ENCODE assay signal across 18 mouse cellular contexts in the genomic region with DNA sequence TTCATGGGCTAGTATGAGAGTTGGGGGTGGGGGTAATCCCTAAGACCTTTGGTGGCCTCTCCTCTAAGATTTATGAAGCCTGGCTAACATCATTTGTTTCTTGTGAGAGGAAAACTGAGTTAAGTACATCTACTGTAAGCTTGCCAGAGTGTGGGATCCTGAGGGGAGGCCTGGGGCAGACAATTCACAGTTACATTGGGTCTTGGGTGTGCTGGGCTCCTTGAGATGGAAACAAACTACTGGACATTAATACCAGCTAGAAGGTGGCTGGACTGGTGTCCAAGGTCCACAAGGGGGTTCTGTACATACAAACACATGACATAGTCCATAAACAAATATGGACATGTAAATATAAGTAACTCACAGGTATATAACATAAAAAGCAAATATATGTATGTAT. TPM values are rescaled to one million over a fixed set of nuclear protein-coding genes. Genes with fewer than 3 reads are reported as not detected.
DNase-seq lines count a peak whose midpoint lies in the region; ATAC-seq and TF ChIP-seq lines count a peak whose summit lies in the region.
"Had no signal": no experiment of that assay in that cellular context is flagged by ENCODE, and none has a peak within 500 bp of the region (broad histone marks: within the 10 kb centered on the region; RNA-seq: fewer than 3 reads in every experiment).

No protein-coding gene starts in this region.

- H3K36me3 ChIP-seq in forebrain, postnatal 0 days (ENCODE audit: insufficient read depth), result no peaks in the 10 kb centered on the region
- no peaks in the 10 kb centered on the region for H3K36me3 ChIP-seq in forebrain, embryonic 15.5 days
- no peaks in the 10 kb centered on the region for H3K36me3 ChIP-seq in hindbrain, embryonic 10.5 days
- H3K36me3 ChIP-seq in hindbrain, embryonic 12.5 days, result no peaks in the 10 kb centered on the region
- H3K36me3 ChIP-seq in lung, embryonic 14.5 days (ENCODE audit: insufficient read depth), result no peaks in the 10 kb centered on the region
- H3K36me3 ChIP-seq: G1E; neural tube, embryonic 13.5 days had no signal

- H3K9me3 ChIP-seq in forebrain, postnatal 0 days (ENCODE audit: low read length), result no peaks in the 10 kb centered on the region
- H3K9me3 ChIP-seq in forebrain, embryonic 15.5 days, result no peaks in the 10 kb centered on the region
- no peaks in the 10 kb centered on the region for H3K9me3 ChIP-seq in hindbrain, embryonic 10.5 days
- no peaks in the 10 kb centered on the region for H3K9me3 ChIP-seq in hindbrain, embryonic 12.5 days (replicated peaks)
- H3K9me3 ChIP-seq in lung, embryonic 14.5 days (ENCODE audit: low read depth, low read length), result no peaks in the 10 kb centered on the region
- H3K9me3 ChIP-seq: G1E; neural tube, embryonic 13.5 days had no signal

- peaks cover 13% of the 10 kb centered on the region; the same call in 1 of the 2 replicates for H3K4me1 ChIP-seq in forebrain, postnatal 0 days (ENCODE audit: insufficient read depth)
- H3K4me1 ChIP-seq in forebrain, embryonic 15.5 days, result peaks cover 26% of the 10 kb centered on the region
- peaks cover 42% of the 10 kb centered on the region for H3K4me1 ChIP-seq in hindbrain, embryonic 10.5 days (replicated peaks)
- peaks cover 20% of the 10 kb centered on the region for H3K4me1 ChIP-seq in hindbrain, embryonic 12.5 days
- H3K4me1 ChIP-seq in lung, embryonic 14.5 days (ENCODE audit: insufficient read depth), result peaks cover 15% of the 10 kb centered on the region
- H3K4me1 ChIP-seq in olfactory bulb, adult 2 months (ENCODE audit: control insufficient read depth, insufficient read depth, low read length), result peaks cover 20% of the 10 kb centered on the region

- H3K27me3 ChIP-seq in forebrain, postnatal 0 days (ENCODE audit: insufficient read depth, low read length), result no peaks in the 10 kb centered on the region
- H3K27me3 ChIP-seq in forebrain, embryonic 15.5 days, result no peaks in the 10 kb centered on the region
- H3K27me3 ChIP-seq in hindbrain, embryonic 10.5 days (ENCODE audit: insufficient read depth, poor library complexity, severe bottlenecking), result peaks cover 3% of the 10 kb centered on the region; the same call in 1 of the 2 replicates
- no peaks in the 10 kb centered on the region for H3K27me3 ChIP-seq in hindbrain, embryonic 12.5 days
- no peaks in the 10 kb centered on the region for H3K27me3 ChIP-seq in lung, embryonic 14.5 days (ENCODE audit: insufficient read depth, low read length)
- H3K27me3 ChIP-seq: neural tube, embryonic 13.5 days had no signal

- no peak for DNase-seq in forebrain, postnatal 0 days
- no peak for DNase-seq in hindbrain, embryonic 10.5 days (ENCODE audit: low spot score)
- DNase-seq in lung, embryonic 14.5 days, result no peak
- DNase-seq in lung, postnatal 25 days (ENCODE audit: low spot score), result no peak
- DNase-seq in right cerebral cortex, postnatal 4 days, result no peak
- DNase-seq: B cell, adult 2 months; midbrain, embryonic 14.5 days; thymus, postnatal 14 days had no signal

- ATAC-seq in forebrain, postnatal 0 days, result no peak
- no peak for ATAC-seq in forebrain, embryonic 15.5 days (replicated peaks)
- no peak for ATAC-seq in hindbrain, embryonic 12.5 days (ENCODE audit: low FRiP score)
- no peak for ATAC-seq in lung, embryonic 14.5 days (ENCODE audit: insufficient read depth)

- H3K27ac ChIP-seq in forebrain, postnatal 0 days (ENCODE audit: low read depth, low read length), result peak overlapping the region; percentile 77
- H3K27ac ChIP-seq in forebrain, embryonic 15.5 days (replicated peaks), result no peak overlapping the region
- peak overlapping the region; percentile 35; the same call in 1 of the 2 replicates for H3K27ac ChIP-seq in hindbrain, embryonic 10.5 days
- no peak overlapping the region for H3K27ac ChIP-seq in hindbrain, embryonic 12.5 days
- H3K27ac ChIP-seq in lung, embryonic 14.5 days (ENCODE audit: low read depth), result peak overlapping the region; percentile 16; the same call in 1 of the 2 replicates
- peak overlapping the region; percentile 67 for H3K27ac ChIP-seq in olfactory bulb, adult 2 months (ENCODE audit: insufficient read depth, low read depth, low read length)

- no peak overlapping the region for H3K4me3 ChIP-seq in forebrain, postnatal 0 days (ENCODE audit: low read depth, low read length)
- H3K4me3 ChIP-seq in forebrain, embryonic 15.5 days, result no peak overlapping the region
- no peak overlapping the region for H3K4me3 ChIP-seq in hindbrain, embryonic 10.5 days
- no peak overlapping the region for H3K4me3 ChIP-seq in hindbrain, embryonic 12.5 days
- no peak overlapping the region for H3K4me3 ChIP-seq in lung, embryonic 14.5 days (ENCODE audit: low read depth, low read length)
- no peak overlapping the region for H3K4me3 ChIP-seq in olfactory bulb, adult 2 months (ENCODE audit: insufficient read depth, low read depth, low read length)
- H3K4me3 ChIP-seq: neural tube, embryonic 13.5 days had no signal

- TF ChIP-seq POLR2A in olfactory bulb, adult 2 months (IDR thresholded peaks at IDR 0.05; ENCODE audit: insufficient read depth, low read depth, low read length), result no peak

- TF ChIP-seq CTCF in forebrain, postnatal 0 days (IDR thresholded peaks at IDR 0.05; ENCODE audit: low read depth), result no peak
- no peak for TF ChIP-seq CTCF in lung, embryonic 14.5 days (IDR thresholded peaks at IDR 0.05; ENCODE audit: low read depth)
- TF ChIP-seq CTCF in olfactory bulb, adult 2 months (IDR thresholded peaks at IDR 0.05; ENCODE audit: insufficient read depth, low read depth, low read length), result no peak

- H3K4me2 ChIP-seq in forebrain, postnatal 0 days (ENCODE audit: low read depth), result no peak overlapping the region
- H3K4me2 ChIP-seq in forebrain, embryonic 15.5 days (replicated peaks), result no peak overlapping the region
- H3K4me2 ChIP-seq in hindbrain, embryonic 12.5 days (replicated peaks), result no peak overlapping the region
- no peak overlapping the region for H3K4me2 ChIP-seq in lung, embryonic 14.5 days
- H3K4me2 ChIP-seq: neural tube, embryonic 13.5 days had no signal

- no peak overlapping the region for H3K9ac ChIP-seq in forebrain, postnatal 0 days
- H3K9ac ChIP-seq in forebrain, embryonic 15.5 days (replicated peaks), result no peak overlapping the region
- no peak overlapping the region for H3K9ac ChIP-seq in hindbrain, embryonic 12.5 days
- no peak overlapping the region for H3K9ac ChIP-seq in lung, embryonic 14.5 days
- H3K9ac ChIP-seq: neural tube, embryonic 13.5 days had no signal

RNA-seq across cellular contexts. Expression of gene Gm49337, which starts 2.0 kb away (rescaled TPM):
- total RNA-seq in forebrain, postnatal 0 days (2014; rRNA removed), result not detected in 2 replicates
- polyA plus RNA-seq in forebrain, postnatal 0 days (2015; fragmentation: Nextera tagmentation; extraction: Ambion mirVana), result not detected in 2 replicates
- polyA plus RNA-seq in forebrain, embryonic 15.5 days (2015; fragmentation: Nextera tagmentation; extraction: Ambion mirVana), result not detected in 2 replicates
- polyA plus RNA-seq in hindbrain, embryonic 10.5 days (2016; fragmentation: Nextera tagmentation; extraction: Ambion mirVana), result not detected in 2 replicates
- not detected in 2 replicates for polyA plus RNA-seq in hindbrain, embryonic 12.5 days (2016; fragmentation: Nextera tagmentation; extraction: Ambion mirVana)
- polyA plus RNA-seq in lung, embryonic 14.5 days (2014; fragmentation: Nextera tagmentation; extraction: Ambion mirVana), result not detected in 2 replicates
- not detected in 2 replicates for polyA plus RNA-seq in olfactory bulb, adult 2 months (2012; ENCODE audit: insufficient read depth, insufficient read length, low replicate concordance, missing spikeins)
- total RNA-seq: adrenal gland, postnatal 14 days; G1E; layer of hippocampus, postnatal 10 days had no signal
- polyA plus RNA-seq: G1E; midbrain, embryonic 14.5 days; neural tube, embryonic 13.5 days; spleen, adult 2 months had no signal

RNA-seq across cellular contexts. Expression of gene 1700042G07Rik, which starts 2.0 kb away (rescaled TPM):
- total RNA-seq in forebrain, postnatal 0 days (2014; rRNA removed), result not detected in 2 replicates
- polyA plus RNA-seq in forebrain, postnatal 0 days (2015; fragmentation: Nextera tagmentation; extraction: Ambion mirVana), result not detected in 2 replicates
- polyA plus RNA-seq in forebrain, embryonic 15.5 days (2015; fragmentation: Nextera tagmentation; extraction: Ambion mirVana), result not detected in 2 replicates
- not detected in 2 replicates for polyA plus RNA-seq in hindbrain, embryonic 10.5 days (2016; fragmentation: Nextera tagmentation; extraction: Ambion mirVana)
- polyA plus RNA-seq in hindbrain, embryonic 12.5 days (2016; fragmentation: Nextera tagmentation; extraction: Ambion mirVana), result not detected in 2 replicates
- polyA plus RNA-seq in lung, embryonic 14.5 days (2014; fragmentation: Nextera tagmentation; extraction: Ambion mirVana), result not detected in 2 replicates
- polyA plus RNA-seq in olfactory bulb, adult 2 months (2012; ENCODE audit: insufficient read depth, insufficient read length, low replicate concordance, missing spikeins), result not detected in 2 replicates
- total RNA-seq: adrenal gland, postnatal 14 days; G1E; granulocyte monocyte progenitor cell, adult 5-6 weeks; layer of hippocampus, postnatal 10 days; left cerebral cortex, postnatal 4 days had no signal
- polyA plus RNA-seq: G1E; midbrain, embryonic 14.5 days; neural tube, embryonic 13.5 days; spleen, adult 2 months had no signal

RNA-seq across cellular contexts. Expression of gene Tspan1, which starts 7.7 kb away (rescaled TPM):
- 0.29 TPM in 1 of 2 replicates, not detected in the other for total RNA-seq in forebrain, postnatal 0 days (2014; rRNA removed)
- 0.07 TPM in 1 of 2 replicates, not detected in the other for polyA plus RNA-seq in forebrain, postnatal 0 days (2015; fragmentation: Nextera tagmentation; extraction: Ambion mirVana)
- polyA plus RNA-seq in forebrain, embryonic 15.5 days (2015; fragmentation: Nextera tagmentation; extraction: Ambion mirVana), result 0.28 TPM in 1 of 2 replicates, not detected in the other
- 0.26 TPM in 1 of 2 replicates, not detected in the other for polyA plus RNA-seq in hindbrain, embryonic 10.5 days (2016; fragmentation: Nextera tagmentation; extraction: Ambion mirVana)
- polyA plus RNA-seq in hindbrain, embryonic 12.5 days (2016; fragmentation: Nextera tagmentation; extraction: Ambion mirVana), result 0.17 TPM in 1 of 2 replicates, not detected in the other
- polyA plus RNA-seq in lung, embryonic 14.5 days (2014; fragmentation: Nextera tagmentation; extraction: Ambion mirVana), result 7.0 and 7.5 TPM in 2 replicates
- not detected in 2 replicates for polyA plus RNA-seq in olfactory bulb, adult 2 months (2012; ENCODE audit: insufficient read depth, insufficient read length, low replicate concordance, missing spikeins)
- total RNA-seq: adrenal gland, postnatal 14 days; granulocyte monocyte progenitor cell, adult 5-6 weeks; left cerebral cortex, postnatal 4 days had no signal
- polyA plus RNA-seq: G1E; neural tube, embryonic 13.5 days; spleen, adult 2 months had no signal

RNA-seq across cellular contexts. Expression of gene Lurap1, which starts 24.0 kb away (rescaled TPM):
- 5.0 and 6.3 TPM in 2 replicates for total RNA-seq in forebrain, postnatal 0 days (2014; rRNA removed)
- polyA plus RNA-seq in forebrain, postnatal 0 days (2015; fragmentation: Nextera tagmentation; extraction: Ambion mirVana), result 2.8 and 3.0 TPM in 2 replicates
- polyA plus RNA-seq in forebrain, embryonic 15.5 days (2015; fragmentation: Nextera tagmentation; extraction: Ambion mirVana), result 2.4 TPM in 2 replicates
- polyA plus RNA-seq in hindbrain, embryonic 10.5 days (2016; fragmentation: Nextera tagmentation; extraction: Ambion mirVana), result 2.1 and 2.2 TPM in 2 replicates
- 1.6 and 2.2 TPM in 2 replicates for polyA plus RNA-seq in hindbrain, embryonic 12.5 days (2016; fragmentation: Nextera tagmentation; extraction: Ambion mirVana)
- polyA plus RNA-seq in lung, embryonic 14.5 days (2014; fragmentation: Nextera tagmentation; extraction: Ambion mirVana), result 2.5 and 3.4 TPM in 2 replicates
- not detected in 2 replicates for polyA plus RNA-seq in olfactory bulb, adult 2 months (2012; ENCODE audit: insufficient read depth, insufficient read length, low replicate concordance, missing spikeins)
- total RNA-seq: granulocyte monocyte progenitor cell, adult 5-6 weeks had no signal

RNA-seq across cellular contexts. Expression of gene Pik3r3, which starts 46.3 kb away (rescaled TPM):
- 41.5 and 51.3 TPM in 2 replicates for total RNA-seq in forebrain, postnatal 0 days (2014; rRNA removed)
- 21.5 and 30.8 TPM in 2 replicates for polyA plus RNA-seq in forebrain, postnatal 0 days (2015; fragmentation: Nextera tagmentation; extraction: Ambion mirVana)
- 80.2 and 81.1 TPM in 2 replicates for polyA plus RNA-seq in forebrain, embryonic 15.5 days (2015; fragmentation: Nextera tagmentation; extraction: Ambion mirVana)
- polyA plus RNA-seq in hindbrain, embryonic 10.5 days (2016; fragmentation: Nextera tagmentation; extraction: Ambion mirVana), result 49.2 and 57.3 TPM in 2 replicates
- 108 and 113 TPM in 2 replicates for polyA plus RNA-seq in hindbrain, embryonic 12.5 days (2016; fragmentation: Nextera tagmentation; extraction: Ambion mirVana)
- polyA plus RNA-seq in lung, embryonic 14.5 days (2014; fragmentation: Nextera tagmentation; extraction: Ambion mirVana), result 26.4 and 28.7 TPM in 2 replicates
- not detected in 2 replicates for polyA plus RNA-seq in olfactory bulb, adult 2 months (2012; ENCODE audit: insufficient read depth, insufficient read length, low replicate concordance, missing spikeins)

Comparison
In these comparisons a context has a peak if more than half of its experiments do, and no peak if none do; other contexts are left out.
1. H3K27ac ChIP-seq: peak in forebrain, postnatal 0 days (single experiment), hindbrain, embryonic 10.5 days (single experiment), lung, embryonic 14.5 days (single experiment) and olfactory bulb, adult 2 months (single experiment); none in forebrain, embryonic 15.5 days (single experiment) and hindbrain, embryonic 12.5 days (single experiment).